25 mouse cellular contexts compared by ENCODE assay signal in genomic region chr16:24324917-24325316, GRCm38 (mm10).
"Had no signal": no experiment of that assay in that cellular context is flagged by ENCODE, and none has a peak within 500 bp of the region (broad histone marks: within the 10 kb centered on the region; RNA-seq: fewer than 3 reads in every experiment).

No protein-coding gene starts in this region.

- H3K27ac ChIP-seq: gastrocnemius, adult 2 months; heart, embryonic 10.5 days; hindbrain, embryonic 10.5 days; hindbrain, embryonic 12.5 days; hindbrain, embryonic 14.5 days; hindbrain, postnatal 0 days; left cerebral cortex, adult 2 months; limb, embryonic 10.5 days; limb, embryonic 12.5 days; liver, embryonic 13.5 days; liver, embryonic 15.5 days had no signal

- ATAC-seq: hindbrain, postnatal 0 days; intestine, postnatal 0 days had no signal

- H3K9ac ChIP-seq: heart, embryonic 12.5 days; hindbrain, embryonic 12.5 days; hindbrain, embryonic 14.5 days; limb, embryonic 12.5 days; liver, embryonic 13.5 days; liver, embryonic 15.5 days had no signal

- DNase-seq: gastrocnemius, adult 2 months; gastrocnemius, postnatal 10 days; gastrocnemius, postnatal 25 days; heart, adult 18-20 months; heart, postnatal 10 days; heart, postnatal 4 days; kidney, adult 18-20 months; kidney, adult 8-10 months; kidney, postnatal 10 days; kidney, postnatal 25 days; kidney, postnatal 4 days; liver; liver, embryonic 13.5 days had no signal

- H3K4me2 ChIP-seq: heart, embryonic 12.5 days; hindbrain, embryonic 12.5 days; hindbrain, embryonic 14.5 days; limb, embryonic 12.5 days; liver, embryonic 11.5 days; liver, embryonic 13.5 days; liver, embryonic 15.5 days had no signal

- H3K27me3 ChIP-seq: heart, embryonic 12.5 days; hindbrain, embryonic 12.5 days; limb, embryonic 12.5 days; liver, embryonic 13.5 days; liver, embryonic 15.5 days had no signal

- H3K4me3 ChIP-seq: gastrocnemius, adult 2 months; heart, embryonic 10.5 days; heart, embryonic 12.5 days; hindbrain, embryonic 10.5 days; hindbrain, embryonic 12.5 days; left cerebral cortex, adult 2 months; limb, embryonic 10.5 days; limb, embryonic 12.5 days; liver, embryonic 13.5 days; liver, embryonic 15.5 days had no signal

- H3K4me1 ChIP-seq: heart, embryonic 10.5 days; heart, embryonic 12.5 days; hindbrain, embryonic 10.5 days; hindbrain, embryonic 12.5 days; limb, embryonic 10.5 days; limb, embryonic 12.5 days; liver, embryonic 13.5 days; liver, embryonic 15.5 days had no signal

- H3K9me3 ChIP-seq: heart, embryonic 10.5 days; heart, embryonic 12.5 days; hindbrain, embryonic 10.5 days; hindbrain, embryonic 12.5 days; limb, embryonic 10.5 days; limb, embryonic 12.5 days; liver, embryonic 13.5 days; liver, embryonic 15.5 days had no signal

- H3K36me3 ChIP-seq: heart, embryonic 10.5 days; heart, embryonic 12.5 days; hindbrain, embryonic 10.5 days; hindbrain, embryonic 12.5 days; limb, embryonic 10.5 days; limb, embryonic 12.5 days; liver, embryonic 13.5 days; liver, embryonic 15.5 days had no signal
